9 mouse cellular contexts compared by ENCODE assay signal in the genomic region with DNA sequence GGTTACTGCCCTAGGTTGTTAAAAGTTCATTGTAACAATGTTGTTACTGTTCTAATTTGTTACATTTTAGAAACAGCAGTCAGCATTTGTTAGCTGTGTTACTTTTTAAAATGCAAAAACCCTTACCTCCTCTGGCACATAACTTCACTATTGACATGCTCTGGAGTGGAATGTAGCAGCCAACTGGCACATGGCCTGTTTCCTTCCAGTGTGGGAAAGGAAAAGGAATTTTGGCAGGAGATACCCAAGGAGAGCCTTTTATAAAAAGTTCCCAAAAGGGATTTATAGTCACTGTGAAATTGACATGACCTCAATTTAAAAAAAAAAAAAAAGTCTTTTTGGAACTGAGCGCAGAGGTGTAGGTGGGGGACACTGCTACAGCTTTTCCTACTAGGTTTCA. TPM values are rescaled to one million over a fixed set of nuclear protein-coding genes. Genes with fewer than 3 reads are reported as not detected.
A peak's percentile ranks its signal among the peaks of the same experiment; 100 is the strongest.
DNase-seq lines count a peak whose midpoint lies in the region; ATAC-seq and TF ChIP-seq lines count a peak whose summit lies in the region.
"Had no signal": no experiment of that assay in that cellular context is flagged by ENCODE, and none has a peak within 500 bp of the region (broad histone marks: within the 10 kb centered on the region; RNA-seq: fewer than 3 reads in every experiment).

No protein-coding gene starts in this region.

- H3K27me3 ChIP-seq in stomach, embryonic 15.5 days (replicated peaks): no peaks in the 10 kb centered on the region
- H3K27me3 ChIP-seq in stomach, postnatal 0 days (ENCODE audit: control insufficient read depth, insufficient read depth, low read length): no peaks in the 10 kb centered on the region

- no peak overlapping the region for H3K9ac ChIP-seq in stomach, embryonic 15.5 days
- H3K9ac ChIP-seq in stomach, postnatal 0 days (ENCODE audit: low read length): no peak overlapping the region

- H3K9me3 ChIP-seq in stomach, embryonic 15.5 days: no peaks in the 10 kb centered on the region
- no peaks in the 10 kb centered on the region for H3K9me3 ChIP-seq in stomach, postnatal 0 days (ENCODE audit: control insufficient read depth, low read length)

- 0 out of 2 replicates have a peak overlapping the region, but pooled peaks have one; percentile 26 for H3K27ac ChIP-seq in stomach, embryonic 15.5 days
- H3K27ac ChIP-seq in stomach, postnatal 0 days (replicated peaks): no peak overlapping the region

- peaks cover 14% of the 10 kb centered on the region for H3K36me3 ChIP-seq in stomach, embryonic 15.5 days
- peaks cover 14% of the 10 kb centered on the region for H3K36me3 ChIP-seq in stomach, postnatal 0 days (ENCODE audit: control insufficient read depth, insufficient read depth, low read length)

- no peak for TF ChIP-seq EP300 in stomach, postnatal 0 days (optimal IDR thresholded peaks at IDR 0.05)

- H3K4me1 ChIP-seq in stomach, embryonic 15.5 days: peaks cover 6% of the 10 kb centered on the region
- H3K4me1 ChIP-seq in stomach, postnatal 0 days (replicated peaks; ENCODE audit: control insufficient read depth, insufficient read depth): no peaks in the 10 kb centered on the region

- no peak for TF ChIP-seq CTCF in stomach, postnatal 0 days (IDR thresholded peaks at IDR 0.05; ENCODE audit: low read depth)

- no peak overlapping the region for H3K4me3 ChIP-seq in stomach, embryonic 15.5 days (replicated peaks)
- no peak overlapping the region for H3K4me3 ChIP-seq in stomach, postnatal 0 days (ENCODE audit: low read depth, low read length)

- ATAC-seq in stomach, embryonic 15.5 days (ENCODE audit: insufficient read depth, low FRiP score, low read depth): no peak
- ATAC-seq in stomach, postnatal 0 days (ENCODE audit: low FRiP score, low TSS enrichment): no peak
- ATAC-seq in megakaryocyte progenitor cell, adult 5-6 weeks (replicated peaks; ENCODE audit: poor library complexity): no peak
- ATAC-seq: CD4-positive, CD25-positive, alpha-beta regulatory T cell, adult 4 months had no signal

- peak; percentile 43 for DNase-seq in gastrocnemius, adult 18-20 months (ENCODE audit: low spot score)
- DNase-seq in gastrocnemius, adult 8-10 months (ENCODE audit: low spot score in 2 of 2): no peak
- DNase-seq in stomach, postnatal 0 days (ENCODE audit: low spot score): no peak
- peak; percentile 54 for DNase-seq in kidney, postnatal 10 days
- DNase-seq in right cerebral cortex, postnatal 4 days: peak; percentile 31
- DNase-seq in layer of hippocampus, adult 9-10 months (ENCODE audit: low spot score): no peak

- WGBS in stomach, embryonic 15.5 days: 97% methylated on average over 1 of the region's 1 CpGs
- WGBS in stomach, postnatal 0 days: 84% methylated on average over 1 of the region's 1 CpGs

- H3K4me2 ChIP-seq in stomach, embryonic 15.5 days: no peak overlapping the region
- no peak overlapping the region for H3K4me2 ChIP-seq in stomach, postnatal 0 days (replicated peaks; ENCODE audit: low read depth)

RNA-seq across cellular contexts. Expression of a gene that starts 4.2 kb away (rescaled TPM):
- total RNA-seq in gastrocnemius, adult 18-20 months (2021): 100 to 1,000 TPM in 1 of 2 experiments, 10 to 100 TPM in 1; 94.2 to 106 TPM
- total RNA-seq in gastrocnemius, adult 8-10 months (2022): 100 to 1,000 TPM in 3 of 4 experiments, 10 to 100 TPM in 1; 96.7 to 118 (median 110) TPM
- 32.5 and 39.4 TPM in 2 replicates for polyA plus RNA-seq in stomach, embryonic 15.5 days (2015; fragmentation: Nextera tagmentation; extraction: Ambion mirVana)
- polyA plus RNA-seq in stomach, postnatal 0 days (2015; fragmentation: Nextera tagmentation; extraction: Ambion mirVana): 14.9 and 16.1 TPM in 2 replicates
- total RNA-seq in megakaryocyte progenitor cell, adult 5-6 weeks (2015): 74.2 and 77.9 TPM in 2 replicates
- total RNA-seq in megakaryocyte progenitor cell, adult 5-6 weeks (2017): 86.9 and 102 TPM in 2 replicates

RNA-seq across cellular contexts. Expression of a gene that starts 15.0 kb away (rescaled TPM):
- 10 to 100 TPM; 10.2 to 11.5 TPM for total RNA-seq in gastrocnemius, adult 18-20 months (2021)
- total RNA-seq in gastrocnemius, adult 8-10 months (2022): 10 to 100 TPM in 2 of 4 experiments, 1 to 10 TPM in 2; 6.3 to 11.2 (median 10.0) TPM
- 88.5 and 91.6 TPM in 2 replicates for polyA plus RNA-seq in stomach, embryonic 15.5 days (2015; fragmentation: Nextera tagmentation; extraction: Ambion mirVana)
- polyA plus RNA-seq in stomach, postnatal 0 days (2015; fragmentation: Nextera tagmentation; extraction: Ambion mirVana): 108 and 110 TPM in 2 replicates
- 23.5 and 27.6 TPM in 2 replicates for total RNA-seq in megakaryocyte progenitor cell, adult 5-6 weeks (2015)
- 47.8 and 52.9 TPM in 2 replicates for total RNA-seq in megakaryocyte progenitor cell, adult 5-6 weeks (2017)

Comparison
In these comparisons a context has a peak if more than half of its experiments do, and no peak if none do; other contexts are left out.
1. DNase-seq: peak in gastrocnemius, adult 18-20 months (single experiment), kidney, postnatal 10 days (single experiment) and right cerebral cortex, postnatal 4 days (single experiment); none in gastrocnemius, adult 8-10 months (0 of 2), stomach, postnatal 0 days (single experiment) and layer of hippocampus, adult 9-10 months (single experiment).